Mouse (Mus musculus): ENCODE data around the gene Ubc.

GRCm38 (mm10) chr5:125358270-125358608 lies 31.8 kb downstream of the Ubc start:
- no peak for TF ChIP-seq CTCF (IDR thresholded peaks at IDR 0.05; ENCODE audit: borderline replicate concordance, control insufficient read depth, extremely low read depth, insufficient read depth, low read length, poor library complexity)
- TF ChIP-seq POLR2A (IDR thresholded peaks at IDR 0.05; ENCODE audit: control insufficient read depth, extremely low read depth, insufficient read depth, low read length, poor library complexity): no peak
